Mouse (Mus musculus) embryonic stem cell, embryonic (primary cell): ENCODE measurements around the gene Izumo1r.

Source experiments
- CTCF ChIA-PET, 4 experiments: fragments of 300-600 bp in 2 of 4; fragments of 350-600 bp in 2 of 4; sonication (Branson Sonifier 250); formaldehyde crosslinking; loops; one replicate each; lab custom pipeline; 2022; ENCODE audit warnings: inconsistent platforms in 2 of 4; lab: Charles Lee
- POLR2A ChIA-PET, 4 experiments: fragments of 300-600 bp in 2 of 4; fragments of 350-600 bp in 2 of 4; sonication (Branson Sonifier 250); formaldehyde crosslinking; loops; one replicate each; lab custom pipeline; 2022; ENCODE audit warnings: antibody characterized with exemption in 4 of 4, inconsistent platforms in 1 of 4; lab: Charles Lee

Izumo1r gene

DNA sequence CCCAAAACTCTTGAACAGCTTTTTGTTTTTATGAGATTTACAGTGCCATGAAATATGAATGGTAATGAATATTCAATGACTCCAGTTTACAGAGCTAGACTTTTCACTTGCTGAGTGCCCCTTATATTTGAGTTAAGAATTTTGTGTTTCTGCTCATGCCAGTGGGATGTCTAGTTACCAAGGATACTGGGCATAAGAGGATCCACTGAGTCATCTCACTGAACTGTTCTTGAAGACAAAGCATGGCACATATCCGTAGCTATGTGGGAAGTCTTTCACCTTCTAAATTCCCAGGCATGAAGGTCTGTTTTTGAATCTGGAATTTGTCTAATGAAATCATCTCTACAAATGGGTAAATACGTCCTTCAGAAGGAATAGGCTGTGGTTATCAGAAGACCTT lies 8.3 kb upstream of the Izumo1r start:
- ChIA-PET POLR2A (no interaction called here), CTCF (no interaction called here)

DNA sequence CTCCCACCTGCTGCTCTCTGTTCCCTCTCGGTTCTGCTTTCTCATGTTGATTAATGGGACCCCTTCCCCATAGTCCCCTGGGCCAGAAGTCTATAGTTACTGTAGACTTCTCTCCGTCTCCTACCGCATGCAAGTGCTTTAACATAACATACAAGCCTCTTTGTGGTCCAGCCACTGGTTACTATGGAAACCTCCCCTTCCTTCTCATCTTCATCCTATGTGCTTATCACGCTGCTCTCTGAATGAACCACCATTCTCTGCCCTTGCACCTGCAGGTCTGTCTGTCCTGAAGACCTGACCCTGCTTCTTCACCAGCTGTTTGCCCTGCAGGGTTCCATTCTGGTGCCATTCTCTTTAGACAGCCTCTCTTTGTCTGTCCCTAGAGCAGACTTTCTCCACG lies 6.2 kb upstream of the Izumo1r start:
- ChIA-PET CTCF (no interaction called here), POLR2A (no interaction called here)

DNA sequence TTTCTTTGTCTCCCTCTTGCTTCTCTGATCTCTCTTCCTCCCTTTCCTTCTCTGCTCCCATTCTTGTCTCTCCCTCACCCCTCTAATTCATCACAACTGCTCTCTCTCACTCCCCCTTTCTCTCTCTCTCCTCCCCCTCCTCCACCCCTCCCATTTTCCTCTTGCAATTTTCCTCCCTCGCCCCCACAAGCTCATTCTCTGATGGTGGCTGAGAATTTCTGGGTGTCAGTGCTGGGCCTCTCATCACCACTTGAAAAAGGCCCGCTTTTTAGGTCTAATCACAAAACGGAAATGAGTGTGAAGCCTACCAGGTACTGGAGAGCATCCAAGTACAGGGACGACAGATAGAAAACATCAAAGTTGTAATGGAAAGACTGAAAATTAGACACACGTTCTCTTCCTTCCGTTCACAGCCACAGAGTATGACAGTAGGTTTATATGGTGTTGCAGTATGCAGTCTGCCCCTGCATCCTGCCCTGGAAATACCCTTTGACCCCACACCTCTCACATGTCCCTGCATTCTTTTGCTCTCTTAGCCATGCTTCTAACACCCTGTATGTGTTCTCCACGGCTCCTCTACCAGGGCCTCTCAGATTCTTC lies 4.2 kb upstream of the Izumo1r start:
- POLR2A ChIA-PET: no interaction called here
- CTCF ChIA-PET: interaction anchor here in 2 of 4 experiments (0.6 to 0.7 kb wide), 2 partner anchors 107 to 304 kb away, joined by 3 to 5 read pairs; no protein-coding TSS in a partner anchor

GRCm38 (mm10) chr9:14905956-14906355 lies 2.2 kb upstream of the Izumo1r start:
- CTCF ChIA-PET: interaction anchor here in 1 of 4 experiments (0.6 kb wide), 1 partner anchor 39 kb away, joined by 4 read pairs; no protein-coding TSS in a partner anchor
- POLR2A ChIA-PET: no interaction called here

- CTCF ChIA-PET: no interaction called here
- POLR2A ChIA-PET: interaction anchor here in 1 of 4 experiments (0.7 to 1.5 kb wide), 2 partner anchors 104 to 381 kb away, joined by 3 read pairs; no protein-coding TSS in a partner anchor
These were observed 1.2 kb upstream of the Izumo1r start for GRCm38 (mm10) chr9:14904741-14905475.

DNA sequence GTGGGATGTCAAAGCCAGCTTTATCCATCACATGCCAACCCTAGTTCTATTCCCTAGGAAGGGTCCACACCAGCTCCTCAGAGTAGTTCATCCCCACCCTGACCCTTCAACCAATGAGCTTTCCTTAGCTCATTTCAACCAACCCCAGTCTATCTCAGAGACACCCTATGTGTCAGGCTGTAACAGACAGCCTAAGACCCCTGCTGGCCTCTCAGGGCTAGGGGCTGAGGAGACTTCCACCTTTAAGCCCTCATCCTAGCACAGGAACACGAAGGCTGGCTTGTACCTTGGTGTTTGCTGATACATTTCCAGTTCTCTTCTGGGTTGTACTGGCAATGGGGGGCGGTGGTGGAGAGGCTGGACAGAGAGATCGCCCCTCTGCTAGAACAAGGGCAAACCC lies 743 bp downstream of the Izumo1r start:
- ChIA-PET CTCF (no interaction called here), POLR2A (interaction anchor here in 1 of 4 experiments (0.5 to 0.6 kb wide), 2 partner anchors 55 to 241 kb away, joined by 3 read pairs; no protein-coding TSS in a partner anchor)

DNA sequence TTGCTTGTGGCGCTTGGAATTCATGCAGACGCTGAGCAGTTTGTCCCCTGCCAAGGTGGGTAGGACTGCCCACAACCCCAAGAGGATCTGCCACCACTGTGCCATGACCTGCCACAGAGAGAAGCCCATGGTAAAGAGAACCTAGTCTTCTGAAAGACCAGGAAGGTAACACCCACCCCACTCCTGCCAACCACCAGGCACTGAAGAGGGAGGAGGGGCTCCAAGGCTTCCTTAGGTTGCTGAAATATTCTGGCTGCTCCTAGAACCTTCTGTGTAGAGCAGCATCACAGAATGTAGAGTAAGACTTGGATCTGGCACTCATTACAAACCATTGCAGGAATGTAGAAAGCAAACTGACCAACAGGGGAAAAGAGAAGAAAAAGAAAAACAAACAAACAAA lies 1.3 kb downstream of the Izumo1r start:
- ChIA-PET POLR2A (interaction anchor here in 1 of 4 experiments (0.6 kb wide), 1 partner anchor 56 kb away, joined by 3 read pairs; no protein-coding TSS in a partner anchor), CTCF (no interaction called here)

- ChIA-PET CTCF (no interaction called here), POLR2A (interaction anchor here in 1 of 4 experiments (0.6 kb wide), 1 partner anchor 115 kb away, joined by 6 read pairs; no protein-coding TSS in a partner anchor)
These were observed 2.0 kb downstream of the Izumo1r start for GRCm38 (mm10) chr9:14901757-14902156.

DNA sequence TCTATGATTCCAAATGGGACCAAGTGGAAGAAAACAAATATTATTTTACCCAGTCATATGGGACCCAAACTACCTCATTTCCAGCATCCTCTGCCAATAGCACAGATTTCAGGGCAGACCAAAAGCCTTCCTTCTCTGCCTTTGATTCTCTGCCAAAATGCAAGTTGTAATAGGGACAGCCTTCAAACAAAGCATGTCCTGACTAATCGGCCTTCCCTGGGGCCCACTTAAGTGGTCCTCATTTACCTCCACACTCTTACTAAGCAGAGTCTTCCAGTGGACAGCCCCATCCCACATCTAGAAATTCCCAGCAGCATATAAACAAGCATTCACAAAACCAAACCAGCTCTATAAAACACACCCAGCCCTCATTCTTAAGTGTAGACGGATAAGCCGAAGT lies 6.6 kb downstream of the Izumo1r start:
- ChIA-PET CTCF (interaction anchor here in 1 of 4 experiments (0.6 kb wide), 1 partner anchor 890 kb away, joined by 5 read pairs; no protein-coding TSS in a partner anchor), POLR2A (no interaction called here)

GRCm38 (mm10) chr9:14895237-14895835 lies 8.4 kb downstream of the Izumo1r start:
- CTCF ChIA-PET: interaction anchor here (0.6 to 1.2 kb wide), 7 partner anchors 35 to 406 kb away, joined by 4 to 23 read pairs (median 5); partner anchors contain the start of gene Gpr83 (in 1 of the 4)
- POLR2A ChIA-PET: no interaction called here

DNA sequence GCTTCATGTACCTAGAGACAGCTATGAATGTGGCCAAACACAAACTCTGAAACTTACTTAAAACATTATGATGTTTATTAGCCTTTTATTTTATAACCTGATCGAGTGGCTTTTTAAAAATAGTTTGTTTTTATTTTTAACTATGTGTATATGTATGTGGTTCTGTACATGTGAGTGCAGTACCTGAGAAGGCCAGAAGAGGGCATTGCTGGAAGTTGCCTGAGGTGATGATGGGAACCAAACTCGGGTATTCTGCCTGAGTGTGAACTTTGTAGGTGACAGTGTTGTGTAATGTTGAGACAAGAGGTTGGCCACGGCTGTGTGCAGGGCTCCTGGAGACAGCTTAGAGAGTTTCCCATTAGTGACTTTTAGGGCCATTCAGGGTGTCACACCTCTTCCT lies 9.1 kb downstream of the Izumo1r start:
- ChIA-PET CTCF (interaction anchor here in 3 of 4 experiments (0.6 to 1.1 kb wide), 4 partner anchors 10 to 121 kb away, joined by 3 to 5 read pairs (median 4); partner anchors contain the start of gene Gpr83 (in 1 of the 3)), POLR2A (no interaction called here)

DNA sequence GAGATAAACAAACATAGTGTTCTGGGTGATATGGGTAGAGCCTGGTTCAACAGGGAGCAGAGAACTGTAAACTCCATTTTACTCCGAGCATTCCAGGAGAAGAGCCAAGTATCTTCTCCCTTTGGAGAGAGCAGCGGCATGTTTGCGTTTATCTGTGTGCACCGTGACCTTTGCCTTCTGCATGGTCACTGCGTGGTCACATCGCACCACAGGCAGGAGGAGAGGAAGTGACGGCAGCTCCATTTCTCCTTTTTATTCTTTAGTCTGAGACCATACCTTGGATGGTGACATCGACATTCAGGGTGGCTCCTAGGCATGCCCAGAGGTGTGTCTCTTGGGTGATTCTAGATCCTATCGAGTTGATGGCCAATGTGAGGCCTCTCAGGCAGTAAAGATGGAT lies 10.4 kb downstream of the Izumo1r start:
- ChIA-PET POLR2A (no interaction called here), CTCF (no interaction called here)

DNA sequence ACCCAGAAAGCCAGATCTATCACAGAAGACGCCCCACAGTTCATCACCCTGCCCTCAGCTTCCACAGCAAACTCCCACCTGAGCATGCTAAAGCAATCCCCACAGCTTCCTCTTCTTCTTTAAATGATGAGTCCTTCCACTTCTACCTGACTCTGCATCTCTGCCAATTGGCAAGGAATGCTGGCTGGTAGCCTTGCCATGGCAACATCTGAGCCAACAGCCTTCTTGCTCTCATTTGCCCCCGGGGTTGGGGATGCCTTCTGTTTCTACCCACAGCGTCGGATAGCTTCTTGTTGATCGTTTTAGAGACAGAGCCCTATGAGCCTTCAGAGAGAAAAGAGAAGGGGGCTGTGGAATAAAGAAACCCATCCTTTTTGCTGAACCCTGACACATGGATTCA lies 11.9 kb downstream of the Izumo1r start:
- CTCF ChIA-PET: interaction anchor here in 1 of 4 experiments (0.6 kb wide), 1 partner anchor 1041 kb away, joined by 4 read pairs; no protein-coding TSS in a partner anchor
- POLR2A ChIA-PET: interaction anchor here in 1 of 4 experiments (0.6 kb wide), 1 partner anchor 658 kb away, joined by 3 read pairs; no protein-coding TSS in a partner anchor

GRCm38 (mm10) chr9:14890699-14891098 lies 13.1 kb downstream of the Izumo1r start:
- ChIA-PET CTCF (interaction anchor here in 1 of 4 experiments (0.5 kb wide), 1 partner anchor 51 kb away, joined by 6 read pairs; no protein-coding TSS in a partner anchor), POLR2A (interaction anchor here in 2 of 4 experiments (0.8 to 1.5 kb wide), 2 partner anchors 10 to 45 kb away, joined by 3 to 4 read pairs; no protein-coding TSS in a partner anchor)

GRCm38 (mm10) chr9:14888671-14889070 lies 15.1 kb downstream of the Izumo1r start:
- CTCF ChIA-PET: interaction anchor here in 1 of 4 experiments (1.6 kb wide), 1 partner anchor 127 kb away, joined by 4 read pairs; no protein-coding TSS in a partner anchor
- POLR2A ChIA-PET: no interaction called here

GRCm38 (mm10) chr9:14887787-14888382 lies 15.9 kb downstream of the Izumo1r start:
- CTCF ChIA-PET: interaction anchor here in 3 of 4 experiments (0.7 to 1.6 kb wide), 3 partner anchors 65 to 127 kb away, joined by 3 to 4 read pairs (median 3); no protein-coding TSS in a partner anchor
- POLR2A ChIA-PET: interaction anchor here in 1 of 4 experiments (0.5 kb wide), 1 partner anchor 22 kb away, joined by 9 read pairs; no protein-coding TSS in a partner anchor

DNA sequence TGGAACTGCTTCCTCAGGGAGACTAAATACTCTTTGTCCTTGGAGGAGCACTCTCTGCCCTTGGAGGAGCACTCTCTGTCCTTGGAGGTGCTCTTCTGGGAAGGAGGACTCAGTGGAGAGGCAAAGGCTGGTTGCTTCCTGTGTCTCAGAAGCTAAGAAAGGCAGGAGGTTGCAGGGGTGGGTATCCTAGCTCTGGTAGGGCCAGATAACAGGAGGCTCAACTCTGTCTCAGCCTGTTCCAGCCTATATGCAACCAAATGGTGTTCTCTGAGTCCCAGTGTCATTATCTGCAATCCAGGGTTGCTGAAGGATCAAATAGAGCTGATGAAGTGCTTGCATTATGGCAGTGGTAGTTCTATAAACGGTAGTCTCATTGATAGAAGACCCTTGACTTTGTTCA lies 17.8 kb downstream of the Izumo1r start:
- ChIA-PET CTCF (interaction anchor here in 1 of 4 experiments (0.7 kb wide), 1 partner anchor 45 kb away, joined by 4 read pairs; no protein-coding TSS in a partner anchor), POLR2A (interaction anchor here in 1 of 4 experiments (0.5 to 0.6 kb wide), 2 partner anchors 370 to 865 kb away, joined by 3 to 7 read pairs; no protein-coding TSS in a partner anchor)

GRCm38 (mm10) chr9:14885151-14885550 lies 18.6 kb downstream of the Izumo1r start:
- POLR2A ChIA-PET: no interaction called here
- CTCF ChIA-PET: interaction anchor here in 1 of 4 experiments (1.2 kb wide), 1 partner anchor 9 kb away, joined by 3 read pairs; no protein-coding TSS in a partner anchor
